Mouse (Mus musculus) mouse embryonic stem cell (cell line): Measurements from ENCODE around the gene Cab39.

Experiments used
- in situ Hi-C, 2 experiments: fragments of 300-500 bp; cut with MboI; formaldehyde crosslinking; loops; 1 replicate in 1 of 2; 3 replicates in 1 of 2; pipeline ENCODE4 v1.14.3; 2019 to 2020; ENCODE audit warnings: low sequenced_read_pairs in 2 of 2, low pct_unique_long_range_greater_than_20kb in 1 of 2, mixed read lengths in 1 of 2; ENCODE audit not compliant: unreplicated experiment in 1 of 2

Cab39 gene

GRCm38 (mm10) chr1:85839356-85839755 is 46.1 kb downstream of the Cab39 start:
- in situ Hi-C loops, result no loop called here

- in situ Hi-C loops, result no loop called here
Measured at GRCm38 (mm10) chr1:85839790-85840189, 46.5 kb downstream of the Cab39 start.

GRCm38 (mm10) chr1:85840421-85840820 is 47.2 kb downstream of the Cab39 start:
- in situ Hi-C loops, result no loop called here

- in situ Hi-C loops, result no loop called here
Measured at GRCm38 (mm10) chr1:85842251-85842650, 49.0 kb downstream of the Cab39 start.

GRCm38 (mm10) chr1:85843291-85843863 is 50.1 kb downstream of the Cab39 start:
- in situ Hi-C loops, result no loop called here

GRCm38 (mm10) chr1:85844981-85845380 is 51.7 kb downstream of the Cab39 start:
- in situ Hi-C loops, result no loop called here

GRCm38 (mm10) chr1:85845476-85845875 is 52.2 kb downstream of the Cab39 start:
- in situ Hi-C loops, result no loop called here

- in situ Hi-C loops, result no loop called here
Measured at GRCm38 (mm10) chr1:85849016-85849415, 55.8 kb downstream of the Cab39 start.

GRCm38 (mm10) chr1:85850851-85851250 is 57.6 kb downstream of the Cab39 start:
- in situ Hi-C loops, result loop anchor here (5.0 to 10.0 kb wide), 2 partner anchors 154 to 156 kb away; no protein-coding TSS in a partner anchor

GRCm38 (mm10) chr1:85852996-85853689 is 59.9 kb downstream of the Cab39 start:
- in situ Hi-C loops, result loop anchor here (5.0 to 10.0 kb wide), 2 partner anchors 152 to 154 kb away; no protein-coding TSS in a partner anchor

GRCm38 (mm10) chr1:85853865-85854264 is 60.6 kb downstream of the Cab39 start:
- in situ Hi-C loops, result loop anchor here (5.0 to 10.0 kb wide), 2 partner anchors 151 to 153 kb away; no protein-coding TSS in a partner anchor

- in situ Hi-C loops, result loop anchor here (5.0 to 10.0 kb wide), 2 partner anchors 150 to 153 kb away; no protein-coding TSS in a partner anchor
Measured at GRCm38 (mm10) chr1:85854475-85854874, 61.2 kb downstream of the Cab39 start.

GRCm38 (mm10) chr1:85856266-85856665 is 63.0 kb downstream of the Cab39 start:
- in situ Hi-C loops, result loop anchor here (5.0 to 10.0 kb wide), 2 partner anchors 36 to 149 kb away; partner anchors contain the start of gene Itm2c (in 1 of the 2)

GRCm38 (mm10) chr1:85857261-85857754 is 64.1 kb downstream of the Cab39 start:
- in situ Hi-C loops, result loop anchor here (5.0 to 10.0 kb wide), 2 partner anchors 35 to 147 kb away; partner anchors contain the start of gene Itm2c (in 1 of the 2)

- in situ Hi-C loops, result no loop called here
Measured at GRCm38 (mm10) chr1:85864383-85864782, 71.1 kb downstream of the Cab39 start.

GRCm38 (mm10) chr1:85870001-85870400 is 76.8 kb downstream of the Cab39 start:
- in situ Hi-C loops, result no loop called here

GRCm38 (mm10) chr1:85870546-85870945 is 77.3 kb downstream of the Cab39 start:
- in situ Hi-C loops, result no loop called here

- in situ Hi-C loops, result no loop called here
Measured at GRCm38 (mm10) chr1:85882003-85882402, 88.8 kb downstream of the Cab39 start.

GRCm38 (mm10) chr1:85887221-85887620 is 94.0 kb downstream of the Cab39 start:
- in situ Hi-C loops, result no loop called here
